Mouse (Mus musculus) small intestine, adult 10 weeks (tissue): ENCODE data around the gene Olfr1178. TPM values are rescaled to one million over a fixed set of nuclear protein-coding genes. Genes with fewer than 3 reads are reported as not detected.

ENCODE experiments used
- polyA plus RNA-seq: library from polyadenylated mRNA; stranded (reverse); fragments of 350-450 nt; fragmentation: Illumina TruSeq; extraction: RNeasy Lipid Tissue Mini Kit (QIAGEN cat#74804); gene quantifications from one replicate; pipeline ENCODE4 v1.2.3, GENCODE M21; 2014; ENCODE audit warnings: low replicate concordance

Olfr1178 gene
- polyA plus RNA-seq = not detected

DNA sequence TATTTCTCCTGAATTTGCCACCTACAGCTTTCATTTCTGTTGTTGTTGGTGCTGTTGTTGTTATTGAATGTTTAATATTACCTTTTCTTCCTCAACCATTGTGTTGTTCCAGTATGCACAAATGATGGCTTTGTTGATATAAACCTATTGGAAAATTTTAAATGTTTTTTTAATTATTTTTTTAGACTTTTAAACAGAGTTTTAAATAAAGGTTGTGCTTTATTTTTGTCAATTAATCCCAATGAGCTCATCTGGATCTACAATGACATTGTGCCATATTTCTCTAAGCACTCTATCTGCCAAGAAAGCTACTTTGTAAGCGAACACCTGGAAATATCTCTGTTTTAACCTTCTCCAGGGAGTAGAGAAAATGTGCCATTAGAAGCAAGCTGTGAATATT, at the start of gene Olfr1178:
Olfr1178 (plus strand) TSS at position 301 of the 400 bp plus-strand sequence.

DNA sequence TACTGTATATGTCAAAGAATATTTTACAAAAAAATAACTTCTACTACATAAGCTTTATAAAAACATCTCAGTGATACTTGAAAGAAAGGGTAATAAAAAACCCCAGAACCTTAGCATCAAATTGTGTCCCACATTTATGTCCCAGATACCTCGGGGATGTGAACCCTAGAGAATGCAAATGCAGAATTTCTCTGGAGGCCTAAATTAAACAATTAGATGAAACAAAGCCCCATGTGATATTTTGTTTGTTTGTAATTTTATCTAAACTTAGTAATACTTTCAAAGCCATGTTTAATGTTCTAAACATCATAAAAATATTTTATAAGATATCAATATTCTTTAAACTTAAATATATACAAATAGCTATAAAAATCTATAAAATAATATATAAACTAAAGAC, 40.5 kb upstream of the Olfr1178 start, which contains the start of gene Olfr1177-ps:
Olfr1177-ps (minus strand) TSS at position 101 of the 400 bp plus-strand sequence.

DNA sequence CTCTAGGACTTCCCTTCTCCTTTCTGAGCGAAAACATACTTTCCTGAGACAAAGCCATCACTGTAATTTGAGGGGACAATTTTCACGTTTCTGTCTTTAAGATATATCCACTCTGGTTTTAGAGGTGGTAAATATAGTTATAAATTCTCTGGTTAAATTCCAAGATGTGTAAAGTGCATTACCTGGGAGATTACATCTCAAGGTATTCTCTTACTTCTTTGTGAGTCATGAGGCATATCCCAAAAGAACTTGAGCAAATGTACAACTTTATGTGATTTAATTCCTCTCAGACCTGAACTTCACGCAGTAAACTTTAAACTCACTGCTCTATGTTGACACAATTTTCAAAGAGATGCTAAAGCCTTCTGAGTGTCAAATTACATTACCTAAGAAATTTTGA, 19.5 kb downstream of the Olfr1178 start, which contains the start of gene Olfr1179:
Olfr1179 (minus strand) TSS at position 101 of the 400 bp plus-strand sequence.

GRCm38 (mm10) chr2:88419051-88419450, 32.2 kb downstream of the Olfr1178 start, which contains the start of gene Olfr1180:
Gene Olfr1180 (minus strand): TSS chr2:88419151.

GRCm38 (mm10) chr2:88426071-88426470, 39.2 kb downstream of the Olfr1178 start, which contains the start of gene Olfr1181:
Gene Olfr1181 (minus strand): TSS chr2:88426171.

GRCm38 (mm10) chr2:88449031-88449430, 62.2 kb downstream of the Olfr1178 start, which contains the start of gene Gm13757:
Gene Gm13757 (minus strand): TSS chr2:88449131.

Other genes with a start within 250 kb of the Olfr1178 start
- not detected for gene Olfr1167, start 231.9 kb upstream of the Olfr1178 start, polyA plus RNA-seq
- not detected for gene Olfr1168, start 205.2 kb upstream of the Olfr1178 start, polyA plus RNA-seq
- not detected for gene Olfr1170, start 158.7 kb upstream of the Olfr1178 start, polyA plus RNA-seq
- not detected for gene Olfr1173, start 107.2 kb upstream of the Olfr1178 start, polyA plus RNA-seq
- gene Olfr1174-ps, start 71.9 kb upstream of the Olfr1178 start, polyA plus RNA-seq = not detected
- not detected for gene Olfr1175-ps, start 59.8 kb upstream of the Olfr1178 start, polyA plus RNA-seq
- gene Olfr1176, start 50.3 kb upstream of the Olfr1178 start, polyA plus RNA-seq = not detected
- gene Olfr1177-ps, start 40.6 kb upstream of the Olfr1178 start, polyA plus RNA-seq = not detected
- gene Olfr1179, start 19.4 kb downstream of the Olfr1178 start, polyA plus RNA-seq = not detected
- gene Olfr1180, start 32.1 kb downstream of the Olfr1178 start, polyA plus RNA-seq = not detected
- gene Olfr1181, start 39.1 kb downstream of the Olfr1178 start, polyA plus RNA-seq = not detected
- not detected for gene Gm13757, start 62.1 kb downstream of the Olfr1178 start, polyA plus RNA-seq
- not detected for gene Olfr1183, start 67.8 kb downstream of the Olfr1178 start, polyA plus RNA-seq
- not detected for gene Olfr1184, start 96.5 kb downstream of the Olfr1178 start, polyA plus RNA-seq
- gene Olfr1185-ps1, start 106.3 kb downstream of the Olfr1178 start, polyA plus RNA-seq = not detected
- not detected for gene Olfr1186, start 131.5 kb downstream of the Olfr1178 start, polyA plus RNA-seq
- gene Olfr1188, start 169.9 kb downstream of the Olfr1178 start, polyA plus RNA-seq = not detected
- gene Olfr1189, start 199.4 kb downstream of the Olfr1178 start, polyA plus RNA-seq = not detected